Mouse (Mus musculus) intestine, embryonic 14.5 days (tissue): ENCODE results near the gene Atf7ip. TPM values are rescaled to one million over a fixed set of nuclear protein-coding genes. Genes with fewer than 3 reads are reported as not detected.

Experiments used
- ATAC-seq: fragments of 200-750 bp; cut with Nextera tagmentation; replicated peaks from 2 replicates; pipeline ENCODE4 v1.8.0; 2017; ENCODE audit warnings: low read depth, moderate number of reproducible peaks, moderate TSS enrichment, moderate library complexity; ENCODE audit not compliant: low FRiP score, low TSS enrichment
- DNase-seq: peaks from one replicate; pipeline ENCODE4 v3.0.0-alpha.2; 2018; ENCODE audit warnings: low spot score
- H3K27ac ChIP-seq: fragments of 300-500 bp; sonication (generic); 2 replicates; pipeline ENCODE4 v1.5.1; 2014; ENCODE audit warnings: low read depth, mild to moderate bottlenecking, control low read depth
- H3K27me3 ChIP-seq: fragments of 300-500 bp; sonication (generic); replicated peaks from 2 replicates; pipeline ENCODE4 v1.6.1; 2014; ENCODE audit warnings: low read length, control low read depth; ENCODE audit not compliant: control insufficient read depth, insufficient read depth
- H3K36me3 ChIP-seq: fragments of 300-500 bp; sonication (generic); 2 replicates; pipeline ENCODE4 v1.6.1; 2014; ENCODE audit warnings: low read length, control low read depth; ENCODE audit not compliant: control insufficient read depth, insufficient read depth
- H3K4me1 ChIP-seq: fragments of 300-500 bp; sonication (generic); replicated peaks from 2 replicates; pipeline ENCODE4 v1.6.1; 2014; ENCODE audit warnings: low read length, control low read depth, mixed read lengths; ENCODE audit not compliant: control insufficient read depth, insufficient read depth
- H3K4me2 ChIP-seq: fragments of 300-500 bp; sonication (generic); 2 replicates; pipeline ENCODE4 v1.6.1; 2014; ENCODE audit warnings: low read length
- H3K4me3 ChIP-seq: fragments of 300-500 bp; sonication (generic); 2 replicates; pipeline ENCODE4 v1.5.1; 2014; ENCODE audit warnings: low read depth, low read length, control low read depth, mixed read lengths
- H3K9ac ChIP-seq: fragments of 300-500 bp; sonication (generic); 2 replicates; pipeline ENCODE4 v1.6.1; 2014; ENCODE audit warnings: mild to moderate bottlenecking, low read length
- H3K9me3 ChIP-seq: fragments of 300-500 bp; sonication (generic); 2 replicates; pipeline ENCODE4 v1.6.1; 2016; ENCODE audit warnings: low read length, control low read depth; ENCODE audit not compliant: control insufficient read depth
- WGBS: fragments of 180-500 bp; shearing (Covaris S2); extraction: QIAGEN DNeasy Blood & Tissue Kit; methylation state at CpG from one replicate; pipeline ENCODE4 v1.1.7; 2014; 5-methylcytosine and 5-hydroxymethylcytosine counted together
- polyA plus RNA-seq: library from polyadenylated mRNA; unstranded; fragments of >200 nt; fragmentation: Nextera tagmentation; extraction: Ambion mirVana; gene quantifications from 2 replicates; pipeline ENCODE4 v1.2.1, GENCODE M21; 2014

The Atf7ip gene
- polyA plus RNA-seq, 1 experiment from 2014 or later = 32.9 TPM

- H3K4me1 ChIP-seq = peaks cover 24% of the 10 kb centered on the region; the same call in 1 of the 2 replicates
- no peak overlapping the region for H3K4me3 ChIP-seq
- DNase-seq = no peak
- 62% methylated on average over 5 of the region's 5 CpGs for WGBS
- ATAC-seq = no peak
- H3K4me2 ChIP-seq = no peak overlapping the region
- H3K27ac ChIP-seq = peak overlapping the region; percentile 97
- H3K9me3 ChIP-seq = no peaks in the 10 kb centered on the region
- no peaks in the 10 kb centered on the region for H3K27me3 ChIP-seq
- H3K9ac ChIP-seq = no peak overlapping the region
- no peaks in the 10 kb centered on the region for H3K36me3 ChIP-seq
Measured at GRCm38 (mm10) chr6:136467837-136468236, 38.1 kb upstream of the Atf7ip start.

- ATAC-seq = peak; percentile 81
- peaks cover 24% of the 10 kb centered on the region; the same call in 1 of the 2 replicates for H3K4me1 ChIP-seq
- H3K27ac ChIP-seq = peak overlapping the region; percentile 97
- H3K9ac ChIP-seq = no peak overlapping the region
- no peaks in the 10 kb centered on the region for H3K36me3 ChIP-seq
- no peaks in the 10 kb centered on the region for H3K9me3 ChIP-seq
- no peak overlapping the region for H3K4me3 ChIP-seq
- peak overlapping the region; percentile 7; the same call in 1 of the 2 replicates for H3K4me2 ChIP-seq
- 4% methylated on average over 12 of the region's 12 CpGs for WGBS
- no peaks in the 10 kb centered on the region for H3K27me3 ChIP-seq
- peak; percentile 93 for DNase-seq
Measured at GRCm38 (mm10) chr6:136468401-136468912, 37.5 kb upstream of the Atf7ip start.

DNA sequence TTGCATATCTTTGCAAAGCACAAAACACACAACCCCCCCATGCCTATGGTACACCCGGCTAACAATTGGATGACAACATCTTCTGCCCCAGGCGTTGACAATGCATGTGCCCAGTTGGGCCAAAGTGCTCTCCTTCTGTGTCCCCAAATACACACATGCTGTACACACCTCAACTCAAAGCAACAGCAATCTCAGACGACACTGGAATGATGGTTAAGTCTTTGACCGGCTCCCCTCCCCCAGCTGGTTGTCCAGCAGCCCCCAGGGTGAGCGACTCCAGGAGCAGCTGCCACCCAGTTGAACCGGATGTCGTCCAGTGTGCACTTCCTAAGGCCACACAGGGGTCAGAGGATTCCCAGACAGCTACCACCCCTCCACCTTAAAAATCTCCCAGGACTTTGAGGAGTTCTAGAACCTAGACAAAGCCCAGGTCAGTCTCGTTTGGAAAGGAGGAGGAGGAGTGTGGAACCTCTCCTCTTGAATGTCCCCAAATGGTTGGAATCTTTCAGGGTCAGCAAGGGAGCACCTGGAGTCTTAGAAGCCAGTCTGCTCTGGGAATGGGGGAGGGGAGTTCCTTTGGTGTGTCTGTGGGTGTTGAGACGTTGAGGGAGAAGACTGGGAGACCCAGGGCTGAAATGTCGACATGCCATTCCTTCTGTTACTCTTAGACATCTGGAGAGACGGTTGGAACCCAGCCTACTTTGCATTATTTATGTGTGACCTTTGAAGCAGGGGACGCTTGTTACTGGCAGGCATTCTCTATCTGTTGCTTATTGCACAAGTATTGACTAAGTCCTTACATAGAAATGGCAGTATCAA is 36.8 kb upstream of the Atf7ip start:
- Histone ChIP-seq H3K9me3 (no peaks in the 10 kb centered on the region), H3K36me3 (no peaks in the 10 kb centered on the region), H3K27me3 (no peaks in the 10 kb centered on the region), H3K4me3 (no peak overlapping the region), H3K9ac (no peak overlapping the region), H3K4me1 (peaks cover 24% of the 10 kb centered on the region; the same call in 1 of the 2 replicates), H3K27ac (peak overlapping the region; percentile 97), H3K4me2 (peak overlapping the region; percentile 7; the same call in 1 of the 2 replicates)
- WGBS = 23% methylated on average over 12 of the region's 12 CpGs
- DNase-seq (no peak), ATAC-seq (peak; percentile 6; the same call in 1 of the 2 replicates)

DNA sequence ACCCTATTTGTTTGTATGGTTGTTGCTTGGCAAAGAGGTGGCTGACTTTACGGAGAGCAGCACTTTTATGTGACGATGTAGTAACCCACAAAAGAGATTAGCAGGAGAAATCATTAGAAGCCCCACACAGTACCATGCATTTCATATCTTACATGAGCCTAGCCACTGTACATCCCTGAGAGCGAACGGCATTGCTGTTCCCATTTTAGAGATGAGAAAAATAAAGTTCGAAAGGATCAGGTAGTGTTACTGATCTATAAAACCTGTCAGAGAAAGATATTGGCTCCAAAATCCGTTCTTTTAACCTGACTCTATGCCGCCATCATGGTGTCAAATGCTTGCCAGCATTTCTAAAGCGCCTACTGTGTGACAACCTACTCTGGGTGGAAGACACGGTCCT is 36.2 kb upstream of the Atf7ip start:
- H3K9ac ChIP-seq = no peak overlapping the region
- no peak for ATAC-seq

DNA sequence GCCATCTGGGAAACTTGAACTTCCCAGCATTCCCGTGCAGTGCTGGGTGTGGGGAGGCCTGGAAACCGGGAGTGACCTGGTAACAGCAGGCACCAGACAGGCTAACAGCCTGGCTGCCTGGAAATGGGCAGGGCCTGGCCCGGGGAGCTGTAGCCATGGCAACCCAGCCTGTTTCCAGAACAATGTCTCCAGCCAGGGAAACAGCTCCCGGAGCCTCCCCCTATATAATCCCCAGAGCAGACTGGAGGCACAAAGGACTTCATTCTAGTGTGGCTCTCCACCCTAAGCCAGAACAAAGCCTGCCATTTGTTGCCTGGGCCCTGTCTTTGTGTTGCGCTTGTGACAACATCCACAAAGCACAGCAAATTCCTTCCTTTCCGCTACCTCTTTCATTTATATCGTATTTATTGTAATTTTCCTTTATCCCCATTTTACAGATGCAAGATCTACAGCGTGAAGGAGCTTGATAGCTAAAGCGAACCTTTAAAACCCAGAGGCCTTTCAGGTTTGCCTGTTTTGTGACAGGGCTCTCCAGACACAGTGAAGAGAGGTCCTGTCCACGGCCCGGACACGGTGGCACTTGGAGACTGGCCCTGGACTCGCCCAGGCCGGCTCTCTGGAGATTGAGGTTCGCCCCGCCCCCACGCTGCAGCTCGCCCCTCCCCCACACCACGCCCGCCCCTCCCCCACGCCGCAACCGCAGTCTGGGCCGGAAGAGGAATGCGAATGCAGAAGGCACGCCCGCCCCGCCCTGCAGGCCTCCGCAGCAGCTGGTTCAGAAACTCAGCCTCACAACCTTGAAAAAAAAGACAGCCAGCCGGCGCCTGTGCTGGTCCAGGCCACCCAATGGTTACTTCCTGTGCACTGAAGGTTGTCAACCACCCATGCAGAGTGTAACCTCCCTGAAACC is 35.4 kb upstream of the Atf7ip start:
- H3K27ac ChIP-seq = peak overlapping the region; percentile 97
- ATAC-seq (peak; percentile 72), DNase-seq (peak; percentile 86)
- no peak overlapping the region for H3K4me3 ChIP-seq
- peak overlapping the region; percentile 12; the same call in 1 of the 2 replicates for H3K4me2 ChIP-seq
- no peak overlapping the region for H3K9ac ChIP-seq
- H3K4me1 ChIP-seq = peaks cover 29% of the 10 kb centered on the region; the same call in 1 of the 2 replicates
- 8% methylated on average over 30 of the region's 31 CpGs for WGBS
- no peaks in the 10 kb centered on the region for H3K9me3 ChIP-seq
- H3K36me3 ChIP-seq = no peaks in the 10 kb centered on the region
- no peaks in the 10 kb centered on the region for H3K27me3 ChIP-seq

More for the DNA sequence above, 36.2 kb upstream of the Atf7ip start:
- Histone ChIP-seq H3K27me3 (no peaks in the 10 kb centered on the region), H3K4me2 (no peak overlapping the region), H3K9me3 (no peaks in the 10 kb centered on the region), H3K4me3 (no peak overlapping the region), H3K36me3 (no peaks in the 10 kb centered on the region), H3K4me1 (peaks cover 24% of the 10 kb centered on the region; the same call in 1 of the 2 replicates), H3K27ac (peak overlapping the region; percentile 97)
- WGBS = 77% methylated on average over 9 of the region's 9 CpGs
- no peak for DNase-seq

DNA sequence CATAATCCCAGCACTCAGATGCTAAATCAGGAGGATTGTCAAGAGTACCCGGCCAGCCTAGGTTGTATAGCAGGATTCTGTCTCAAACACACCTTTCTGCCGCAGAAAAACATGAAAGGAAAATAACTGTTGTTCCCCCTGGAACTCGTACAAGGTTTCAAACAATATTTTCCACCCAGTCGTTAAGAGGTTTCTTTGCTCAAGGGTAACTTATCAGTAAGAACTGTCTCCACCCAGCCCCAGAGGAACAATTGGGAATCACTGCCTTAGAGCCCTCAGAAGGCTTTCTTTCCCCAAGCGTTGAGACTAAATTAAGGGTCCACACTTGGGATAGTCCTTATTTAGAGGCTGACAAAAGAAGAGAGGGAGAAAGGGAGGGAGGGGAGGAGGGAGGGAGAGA is 34.4 kb upstream of the Atf7ip start:
- Histone ChIP-seq H3K36me3 (no peaks in the 10 kb centered on the region), H3K9ac (no peak overlapping the region), H3K27me3 (no peaks in the 10 kb centered on the region), H3K27ac (peak overlapping the region; percentile 97), H3K4me3 (no peak overlapping the region), H3K4me2 (no peak overlapping the region), H3K4me1 (peaks cover 24% of the 10 kb centered on the region; the same call in 1 of the 2 replicates), H3K9me3 (no peaks in the 10 kb centered on the region)
- no peak for ATAC-seq
- DNase-seq = no peak
- 35% methylated on average over 5 of the region's 5 CpGs for WGBS

GRCm38 (mm10) chr6:136472779-136473178 is 33.2 kb upstream of the Atf7ip start:
- H3K27me3 ChIP-seq = no peaks in the 10 kb centered on the region
- H3K36me3 ChIP-seq = no peaks in the 10 kb centered on the region
- WGBS = 74% methylated on average over 6 of the region's 6 CpGs
- peaks cover 24% of the 10 kb centered on the region; the same call in 1 of the 2 replicates for H3K4me1 ChIP-seq
- H3K4me2 ChIP-seq = no peak overlapping the region
- no peak overlapping the region for H3K4me3 ChIP-seq
- ATAC-seq = no peak
- no peaks in the 10 kb centered on the region for H3K9me3 ChIP-seq
- DNase-seq = no peak
- H3K27ac ChIP-seq = no peak overlapping the region
- H3K9ac ChIP-seq = no peak overlapping the region

- 63% methylated on average over 11 of the region's 11 CpGs for WGBS
- H3K4me1 ChIP-seq = peaks cover 24% of the 10 kb centered on the region; the same call in 1 of the 2 replicates
- H3K9ac ChIP-seq = no peak overlapping the region
- H3K27ac ChIP-seq = no peak overlapping the region
- DNase-seq (no peak), ATAC-seq (no peak)
- H3K9me3 ChIP-seq = no peaks in the 10 kb centered on the region
- no peaks in the 10 kb centered on the region for H3K27me3 ChIP-seq
- no peaks in the 10 kb centered on the region for H3K36me3 ChIP-seq
- no peak overlapping the region for H3K4me3 ChIP-seq
- H3K4me2 ChIP-seq = no peak overlapping the region
Measured at GRCm38 (mm10) chr6:136473472-136474129, 32.4 kb upstream of the Atf7ip start.
